Mouse (Mus musculus) heart, embryonic 14.5 days (tissue): Measurements from ENCODE around the gene Setd5. TPM values are rescaled to one million over a fixed set of nuclear protein-coding genes. Genes with fewer than 3 reads are reported as not detected.

Experiments
- ATAC-seq: fragments of 200-750 bp; cut with Nextera tagmentation; 2 replicates; pipeline ENCODE4 v1.8.0; 2017; ENCODE audit warnings: low read depth, moderate TSS enrichment; ENCODE audit not compliant: insufficient number of reproducible peaks, insufficient read depth, low FRiP score
- H3K27ac ChIP-seq, 2 experiments: fragments of 200-500 bp in 1 of 2; fragments of 300-500 bp in 1 of 2; sonication (generic) in 1 of 2; replicated peaks in 1 of 2; 2 replicates each; pipeline ENCODE4 v1.5.1; 2012 to 2014; ENCODE audit warnings: low read depth in 2 of 2, low read length in 2 of 2, control low read depth in 1 of 2, mild to moderate bottlenecking in 1 of 2, mixed read lengths in 1 of 2; ENCODE audit not compliant: control insufficient read depth in 1 of 2, insufficient read depth in 1 of 2
- H3K27me3 ChIP-seq: fragments of 300-500 bp; sonication (generic); 2 replicates; pipeline ENCODE4 v1.6.1; 2014; ENCODE audit warnings: mild to moderate bottlenecking, low read length, control low read depth; ENCODE audit not compliant: control insufficient read depth, insufficient read depth
- H3K36me3 ChIP-seq: fragments of 300-500 bp; sonication (generic); 2 replicates; pipeline ENCODE4 v1.6.1; 2014; ENCODE audit warnings: mild to moderate bottlenecking, control low read depth, low read length, mixed read lengths; ENCODE audit not compliant: control insufficient read depth, insufficient read depth
- H3K4me1 ChIP-seq, 2 experiments: fragments of 200-500 bp in 1 of 2; fragments of 300-500 bp in 1 of 2; sonication (generic) in 1 of 2; 2 replicates each; pipeline ENCODE4 v1.6.1; 2012 to 2014; ENCODE audit warnings: low read length in 2 of 2, control low read depth in 1 of 2, mixed read lengths in 1 of 2; ENCODE audit not compliant: control insufficient read depth in 2 of 2, insufficient read depth in 2 of 2
- H3K4me2 ChIP-seq: fragments of 300-500 bp; sonication (generic); 2 replicates; pipeline ENCODE4 v1.6.1; 2014; ENCODE audit warnings: mild to moderate bottlenecking, low read length
- H3K4me3 ChIP-seq, 2 experiments: fragments of 200-500 bp in 1 of 2; fragments of 300-500 bp in 1 of 2; sonication (generic) in 1 of 2; 2 replicates each; pipeline ENCODE4 v1.5.1; 2012 to 2014; ENCODE audit warnings: low read length in 2 of 2, mild to moderate bottlenecking in 2 of 2, control low read depth in 1 of 2, low read depth in 1 of 2, moderate library complexity in 1 of 2; ENCODE audit not compliant: control insufficient read depth in 1 of 2, insufficient read depth in 1 of 2
- H3K9ac ChIP-seq: fragments of 300-500 bp; sonication (generic); 2 replicates; pipeline ENCODE4 v1.6.1; 2014; ENCODE audit warnings: mild to moderate bottlenecking, low read length
- H3K9me3 ChIP-seq: fragments of 300-500 bp; sonication (generic); 2 replicates; pipeline ENCODE4 v1.6.1; 2016; ENCODE audit warnings: low read length, control low read depth; ENCODE audit not compliant: control insufficient read depth
- WGBS: fragments of 180-500 bp; shearing (Covaris S2); extraction: QIAGEN DNeasy Blood & Tissue Kit; methylation state at CpG from one replicate; pipeline ENCODE4 v1.1.7; 2014; 5-methylcytosine and 5-hydroxymethylcytosine counted together
- polyA plus RNA-seq: library from polyadenylated mRNA; unstranded; fragments of >200 nt; fragmentation: Nextera tagmentation; extraction: Ambion mirVana; gene quantifications from 2 replicates; pipeline ENCODE4 v1.2.1, GENCODE M21; 2014

Gene Setd5
- polyA plus RNA-seq, 1 experiment from 2014 or later: 59.1 TPM

- no peak for ATAC-seq
- no peak overlapping the region for H3K4me2 ChIP-seq
- WGBS: 65% methylated on average over 1 of the region's 1 CpGs
- no peaks in the 10 kb centered on the region for H3K9me3 ChIP-seq
- no peaks in the 10 kb centered on the region for H3K27me3 ChIP-seq
- H3K36me3 ChIP-seq: peaks cover 93% of the 10 kb centered on the region
- H3K4me3 ChIP-seq: no peak overlapping the region
- no peaks in the 10 kb centered on the region for H3K4me1 ChIP-seq
- H3K9ac ChIP-seq: no peak overlapping the region
- H3K27ac ChIP-seq: no peak overlapping the region
Measured at GRCm38 (mm10) chr6:113141389-113142094, 64.4 kb downstream of the Setd5 start.

GRCm38 (mm10) chr6:113144764-113145163, 67.6 kb downstream of the Setd5 start:
- no peak for ATAC-seq
- Histone ChIP-seq H3K9me3 (no peaks in the 10 kb centered on the region), H3K4me2 (no peak overlapping the region), H3K27ac (no peak overlapping the region), H3K9ac (no peak overlapping the region), H3K36me3 (peaks cover 95% of the 10 kb centered on the region), H3K27me3 (no peaks in the 10 kb centered on the region), H3K4me1 (no peaks in the 10 kb centered on the region), H3K4me3 (no peak overlapping the region)
- 87% methylated on average over 1 of the region's 1 CpGs for WGBS

- WGBS: 94% methylated on average over 4 of the region's 4 CpGs
- H3K36me3 ChIP-seq: peaks cover 96% of the 10 kb centered on the region
- H3K27me3 ChIP-seq: no peaks in the 10 kb centered on the region
- H3K9me3 ChIP-seq: no peaks in the 10 kb centered on the region
- no peaks in the 10 kb centered on the region for H3K4me1 ChIP-seq
- no peak overlapping the region for H3K4me3 ChIP-seq
- no peak overlapping the region for H3K9ac ChIP-seq
- no peak overlapping the region for H3K27ac ChIP-seq
- no peak overlapping the region for H3K4me2 ChIP-seq
- no peak for ATAC-seq
Measured at GRCm38 (mm10) chr6:113145249-113145648, 68.1 kb downstream of the Setd5 start.

- peaks cover 91% of the 10 kb centered on the region for H3K36me3 ChIP-seq
- no peaks in the 10 kb centered on the region for H3K9me3 ChIP-seq
- no peak overlapping the region for H3K4me3 ChIP-seq
- no peaks in the 10 kb centered on the region for H3K4me1 ChIP-seq
- ATAC-seq: no peak
- WGBS: 97% methylated on average over 8 of the region's 8 CpGs
- no peak overlapping the region for H3K9ac ChIP-seq
- no peak overlapping the region for H3K27ac ChIP-seq
- H3K27me3 ChIP-seq: no peaks in the 10 kb centered on the region
- no peak overlapping the region for H3K4me2 ChIP-seq
Measured at GRCm38 (mm10) chr6:113154071-113154470, 76.9 kb downstream of the Setd5 start.

- Histone ChIP-seq H3K4me1 (no peaks in the 10 kb centered on the region), H3K27me3 (no peaks in the 10 kb centered on the region), H3K9me3 (no peaks in the 10 kb centered on the region), H3K36me3 (peaks cover 85% of the 10 kb centered on the region), H3K9ac (no peak overlapping the region), H3K4me2 (no peak overlapping the region), H3K4me3 (no peak overlapping the region), H3K27ac (no peak overlapping the region)
- 79% methylated on average over 6 of the region's 6 CpGs for WGBS
- ATAC-seq: no peak
Measured at GRCm38 (mm10) chr6:113154886-113155285, 77.7 kb downstream of the Setd5 start.

GRCm38 (mm10) chr6:113156064-113156463, 78.9 kb downstream of the Setd5 start:
- H3K4me1 ChIP-seq: no peaks in the 10 kb centered on the region
- no peak overlapping the region for H3K27ac ChIP-seq
- H3K27me3 ChIP-seq: no peaks in the 10 kb centered on the region
- WGBS: 87% methylated on average over 4 of the region's 4 CpGs
- no peak for ATAC-seq
- no peak overlapping the region for H3K4me2 ChIP-seq
- no peaks in the 10 kb centered on the region for H3K9me3 ChIP-seq
- H3K36me3 ChIP-seq: peaks cover 80% of the 10 kb centered on the region
- H3K9ac ChIP-seq: no peak overlapping the region
- H3K4me3 ChIP-seq: no peak overlapping the region

GRCm38 (mm10) chr6:113160106-113160505, 82.9 kb downstream of the Setd5 start:
- Histone ChIP-seq H3K27ac (no peak overlapping the region), H3K9me3 (no peaks in the 10 kb centered on the region), H3K4me2 (no peak overlapping the region), H3K27me3 (no peaks in the 10 kb centered on the region), H3K4me1 (no peaks in the 10 kb centered on the region), H3K36me3 (peaks cover 40% of the 10 kb centered on the region), H3K9ac (no peak overlapping the region), H3K4me3 (no peak overlapping the region)
- 95% methylated on average over 10 of the region's 10 CpGs for WGBS
- no peak for ATAC-seq

- Histone ChIP-seq H3K27ac (no peak overlapping the region), H3K4me2 (no peak overlapping the region), H3K9me3 (no peaks in the 10 kb centered on the region), H3K36me3 (peaks cover 26% of the 10 kb centered on the region), H3K4me1 (peaks cover 6 to 8% of the 10 kb centered on the region in 2 experiments), H3K9ac (no peak overlapping the region), H3K4me3 (no peak overlapping the region), H3K27me3 (no peaks in the 10 kb centered on the region)
- 78% methylated on average over 1 of the region's 1 CpGs for WGBS
- no peak for ATAC-seq
Measured at GRCm38 (mm10) chr6:113161982-113162381, 84.8 kb downstream of the Setd5 start.
